Mouse (Mus musculus) skeletal muscle tissue, adult 2 months (tissue): ENCODE measurements around the gene Snx29.
"Not testable (repeated sequence)": the region's sequence is repeated elsewhere in the genome, so short reads cannot be mapped to it uniquely, and the experiment has no call there.

Source experiments
- DNase-seq: peaks from one replicate; pipeline ENCODE4 v3.0.0-alpha.2; 2012; ENCODE audit warnings: low read depth, low spot score

The Snx29 gene

GRCm38 (mm10) chr16:11482189-11482588 lies 159.5 kb downstream of the Snx29 start:
- DNase-seq = peak; percentile 33

- DNase-seq = no peak
These were observed 172.2 kb downstream of the Snx29 start for GRCm38 (mm10) chr16:11494895-11495294.

- no peak for DNase-seq
These were observed 173.4 kb downstream of the Snx29 start for GRCm38 (mm10) chr16:11495923-11496616.

GRCm38 (mm10) chr16:11496721-11497120 lies 174.0 kb downstream of the Snx29 start:
- no peak for DNase-seq

GRCm38 (mm10) chr16:11500061-11500460 lies 177.4 kb downstream of the Snx29 start:
- DNase-seq = no peak

GRCm38 (mm10) chr16:11501138-11501537 lies 178.4 kb downstream of the Snx29 start:
- no peak for DNase-seq

GRCm38 (mm10) chr16:11501611-11502010 lies 178.9 kb downstream of the Snx29 start:
- no peak for DNase-seq

- DNase-seq = no peak
These were observed 182.2 kb downstream of the Snx29 start for GRCm38 (mm10) chr16:11504666-11505491.

- peak; percentile 76 for DNase-seq
These were observed 182.9 kb downstream of the Snx29 start for GRCm38 (mm10) chr16:11505492-11506176.

- no peak for DNase-seq
These were observed 184.6 kb downstream of the Snx29 start for GRCm38 (mm10) chr16:11507188-11507731.

- no peak for DNase-seq
These were observed 185.6 kb downstream of the Snx29 start for GRCm38 (mm10) chr16:11508341-11508740.

- no peak for DNase-seq
These were observed 187.7 kb downstream of the Snx29 start for GRCm38 (mm10) chr16:11510416-11510815.

GRCm38 (mm10) chr16:11510854-11511253 lies 188.1 kb downstream of the Snx29 start:
- DNase-seq = no peak

GRCm38 (mm10) chr16:11511696-11512095 lies 189.0 kb downstream of the Snx29 start:
- not testable (repeated sequence) for DNase-seq

GRCm38 (mm10) chr16:11516681-11517080 lies 194.0 kb downstream of the Snx29 start:
- DNase-seq = no peak

GRCm38 (mm10) chr16:11517385-11517784 lies 194.7 kb downstream of the Snx29 start:
- no peak for DNase-seq

GRCm38 (mm10) chr16:11518803-11519498 lies 196.2 kb downstream of the Snx29 start:
- no peak for DNase-seq

GRCm38 (mm10) chr16:11526104-11526786 lies 203.5 kb downstream of the Snx29 start:
- no peak for DNase-seq

- DNase-seq = peak; percentile 80
These were observed 204.3 kb downstream of the Snx29 start for GRCm38 (mm10) chr16:11526996-11527395.

GRCm38 (mm10) chr16:11530466-11531194 lies 207.9 kb downstream of the Snx29 start:
- DNase-seq = peak; percentile 21
